Mouse (Mus musculus): ENCODE measurements at regions not wholly inside any gene's neighbourhood (a gene's known extent, or its start where the extent isn't known, plus 50 kb on each side); places are given as distances from the start of the nearest gene placed in this dataset.

DNA sequence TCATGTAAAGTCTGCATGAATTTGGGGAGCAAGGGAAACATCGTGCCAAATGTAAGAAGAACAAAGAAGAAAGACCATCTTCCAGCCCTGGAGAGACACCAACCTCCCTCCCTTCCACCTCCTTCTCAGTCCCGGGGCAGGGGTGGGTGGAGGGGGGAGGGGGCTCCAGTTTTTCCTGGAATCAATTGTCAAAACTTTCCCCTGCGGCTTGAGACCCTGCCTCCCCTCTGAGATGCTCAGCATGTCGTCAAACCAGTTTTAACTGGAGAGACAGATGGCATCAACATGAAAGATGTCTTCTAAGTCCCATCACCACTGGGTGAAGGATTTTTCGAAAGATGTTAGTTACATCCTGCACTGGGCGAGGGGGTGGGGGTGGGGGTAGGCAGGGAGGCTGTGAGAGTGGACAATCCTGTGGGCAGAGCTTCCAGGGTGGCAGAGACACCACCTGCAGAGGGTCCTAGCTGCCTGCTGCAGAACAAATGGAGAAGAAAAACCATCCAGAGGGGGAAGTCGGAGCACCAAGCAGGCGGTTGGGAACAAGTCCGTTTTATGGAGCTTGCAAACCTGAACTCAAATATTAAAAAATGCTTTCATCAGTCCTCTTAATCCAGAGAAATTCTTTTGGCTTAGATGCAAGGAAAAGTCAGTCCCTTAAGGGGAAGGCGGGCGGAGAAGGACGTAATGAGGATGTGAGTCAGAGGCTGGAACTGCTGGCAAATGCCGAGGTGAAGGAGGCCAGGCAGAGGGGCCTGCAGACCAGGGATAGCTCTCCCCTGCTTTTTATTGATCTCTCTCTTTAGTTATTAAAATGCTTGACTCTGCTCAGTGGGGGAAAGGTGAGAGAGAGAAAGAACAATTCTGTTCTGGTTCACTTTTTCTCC is 157.6 kb downstream of the Gas1 start:
- in situ Hi-C loops (cut with MboI; ENCODE audit: low pct_unique_long_range_greater_than_20kb in 1 of 2, low sequenced_read_pairs in 2 of 2, unreplicated experiment in 1 of 2), result no loop called here

DNA sequence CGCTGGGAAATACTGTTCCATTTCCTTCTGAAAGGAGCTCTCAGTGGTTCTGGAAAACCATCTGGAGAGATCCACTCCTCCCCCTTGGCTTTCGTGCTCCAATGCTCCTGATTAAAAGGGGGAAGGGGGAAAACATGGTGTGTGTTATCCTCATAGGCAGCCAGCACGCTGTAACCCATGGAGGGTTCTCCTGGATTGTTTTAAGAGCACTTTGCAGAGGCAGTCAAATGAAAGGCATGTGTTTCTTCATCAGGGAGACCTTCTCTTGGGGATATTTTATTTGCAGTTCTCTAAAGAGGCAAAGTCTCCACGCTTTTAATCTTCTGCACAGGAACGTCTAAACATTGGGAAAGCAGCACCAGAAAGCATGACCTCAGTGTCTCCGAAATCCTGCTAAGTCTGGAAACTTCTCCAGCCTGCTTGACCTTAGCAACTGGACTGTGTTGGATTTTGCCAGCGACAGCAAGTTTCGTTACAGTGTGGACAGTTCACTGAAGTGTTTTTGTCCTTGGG is 161.3 kb downstream of the Gas1 start:
- in situ Hi-C loops (cut with MboI; ENCODE audit: low pct_unique_long_range_greater_than_20kb in 1 of 2, low sequenced_read_pairs in 2 of 2, unreplicated experiment in 1 of 2), result no loop called here

DNA sequence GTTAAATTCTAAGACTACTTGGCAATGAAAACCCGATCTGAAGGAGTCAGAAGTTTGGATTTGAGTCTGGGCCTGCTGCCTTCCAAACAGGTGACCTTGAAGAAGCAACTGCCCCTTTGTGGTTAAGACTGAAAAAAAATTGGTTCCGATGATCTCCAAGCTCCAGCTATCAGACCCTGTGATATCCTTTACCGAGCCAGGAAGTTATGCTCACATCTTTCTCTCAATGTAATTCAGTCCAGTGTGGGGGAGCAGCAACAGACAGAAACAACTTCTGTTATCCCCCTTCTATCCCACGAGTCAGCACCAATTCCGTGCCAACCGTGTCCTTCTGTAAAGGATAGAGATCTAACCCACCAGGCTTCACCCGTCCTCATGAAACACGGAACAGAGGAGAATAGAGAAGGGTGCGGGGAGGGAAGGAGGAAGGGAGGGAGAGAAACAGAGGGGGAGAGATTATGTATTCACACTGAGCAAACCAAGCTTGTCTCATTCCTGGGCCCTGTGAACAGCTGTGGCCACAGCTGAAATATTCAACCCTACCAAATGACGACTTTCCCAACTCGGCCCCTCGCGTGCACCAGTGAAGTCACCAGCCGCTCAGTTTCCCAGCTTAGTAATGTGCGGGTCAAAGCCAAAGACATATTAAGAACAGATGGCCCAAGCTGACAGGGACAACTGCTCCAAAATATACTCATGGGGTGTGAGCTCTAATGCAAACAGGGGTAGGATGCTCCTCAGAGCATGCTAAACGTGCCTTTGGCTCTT is 164.9 kb downstream of the Gas1 start:
- in situ Hi-C loops (cut with MboI; ENCODE audit: low pct_unique_long_range_greater_than_20kb in 1 of 2, low sequenced_read_pairs in 2 of 2, unreplicated experiment in 1 of 2), result no loop called here

DNA sequence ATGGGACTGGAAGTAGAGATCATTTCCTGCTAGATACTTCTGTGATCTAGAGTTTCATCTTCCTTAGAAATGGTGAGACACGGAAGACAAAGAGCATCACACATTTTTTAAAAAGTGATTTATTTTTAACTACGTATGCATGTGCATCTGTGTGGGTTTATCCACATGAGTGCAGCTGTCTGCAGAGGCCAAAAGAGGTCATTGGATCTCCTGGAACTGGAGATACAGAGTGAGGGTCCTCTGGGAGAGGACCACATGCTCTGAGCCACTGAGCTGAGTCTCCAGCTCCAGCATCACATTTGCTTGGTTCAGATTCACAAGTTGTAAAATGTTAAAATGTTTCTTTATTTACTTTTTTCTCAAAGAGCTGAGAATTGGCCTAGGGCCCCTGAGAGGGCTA is 166.1 kb downstream of the Gas1 start:
- in situ Hi-C loops (cut with MboI; ENCODE audit: low pct_unique_long_range_greater_than_20kb in 1 of 2, low sequenced_read_pairs in 2 of 2, unreplicated experiment in 1 of 2), result no loop called here

DNA sequence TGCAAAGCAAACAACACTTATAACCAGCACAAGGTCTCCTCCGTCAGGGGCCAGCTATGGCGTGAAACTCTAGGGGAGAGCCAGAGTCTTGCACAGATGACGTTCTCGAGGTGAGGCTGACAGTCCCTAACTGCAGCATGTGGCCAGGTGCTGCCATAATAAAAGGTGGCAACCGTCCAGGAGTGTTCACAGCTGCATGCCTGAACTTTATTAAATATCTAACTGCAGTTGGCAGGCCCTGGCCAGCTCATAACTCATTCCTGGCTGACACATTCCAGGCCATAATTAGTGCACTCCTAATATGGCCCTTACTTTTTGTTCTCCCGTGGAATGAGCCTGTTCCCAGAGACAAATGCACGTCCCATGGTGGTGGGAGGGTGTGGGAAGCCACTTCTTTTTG is 169.6 kb downstream of the Gas1 start:
- in situ Hi-C loops (cut with MboI; ENCODE audit: low pct_unique_long_range_greater_than_20kb in 1 of 2, low sequenced_read_pairs in 2 of 2, unreplicated experiment in 1 of 2), result no loop called here

DNA sequence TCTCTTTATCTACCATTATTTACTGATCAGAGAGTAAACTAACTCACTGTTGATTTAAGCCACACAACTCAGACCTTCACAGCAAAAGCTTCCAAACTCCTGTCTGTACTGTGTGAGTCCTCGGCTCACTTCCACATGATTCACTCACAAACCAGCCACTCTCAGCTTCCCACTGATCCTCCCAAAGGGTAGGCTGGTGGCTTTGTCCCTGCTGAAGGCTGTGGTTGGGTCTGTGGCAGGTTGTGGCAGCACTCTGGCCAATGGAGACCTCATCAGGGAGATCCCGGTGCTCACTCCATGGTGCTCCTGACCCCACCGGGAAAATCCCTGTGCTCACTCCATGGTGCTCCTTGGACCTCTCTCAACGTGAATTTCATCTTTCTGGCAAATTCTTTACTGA is 170.1 kb downstream of the Gas1 start:
- in situ Hi-C loops (cut with MboI; ENCODE audit: low pct_unique_long_range_greater_than_20kb in 1 of 2, low sequenced_read_pairs in 2 of 2, unreplicated experiment in 1 of 2), result no loop called here

DNA sequence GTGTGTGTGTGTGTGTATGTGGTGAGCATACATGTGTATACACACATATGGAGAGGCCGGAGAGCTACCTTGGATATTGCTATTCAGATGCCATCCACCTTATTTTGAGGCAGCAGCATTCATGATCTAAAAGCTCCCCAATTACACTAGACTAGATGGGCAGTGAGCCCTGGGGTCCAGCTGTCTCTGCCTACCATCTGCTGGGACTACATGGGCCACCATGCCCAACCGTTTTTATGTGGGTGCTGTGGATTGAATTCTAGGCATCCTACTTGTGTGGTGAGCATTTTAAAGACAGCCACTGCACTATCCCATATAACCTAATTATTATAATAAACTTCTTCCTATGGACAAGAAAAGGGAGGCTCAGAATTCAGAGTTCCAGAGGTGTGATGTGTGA is 172.6 kb downstream of the Gas1 start:
- in situ Hi-C loops (cut with MboI; ENCODE audit: low pct_unique_long_range_greater_than_20kb in 1 of 2, low sequenced_read_pairs in 2 of 2, unreplicated experiment in 1 of 2), result no loop called here

DNA sequence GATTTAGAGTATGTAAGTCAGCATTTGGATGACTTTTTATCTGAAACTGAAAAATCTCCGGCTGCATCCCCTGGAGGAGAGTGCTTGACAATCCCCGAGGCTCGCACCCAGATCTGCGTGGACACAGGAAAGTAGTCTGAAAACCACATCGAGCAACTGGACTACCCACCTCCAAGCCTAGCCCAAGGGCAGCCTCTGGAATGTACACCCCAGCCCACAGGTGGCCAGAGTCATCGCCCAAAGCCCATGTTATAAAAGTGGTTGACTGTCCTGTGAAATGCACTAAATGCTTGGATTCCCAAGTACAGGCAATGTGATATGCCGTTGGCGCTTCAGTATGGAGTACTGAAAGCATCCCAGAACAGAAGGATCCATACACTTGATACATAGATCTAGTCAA is 175.1 kb downstream of the Gas1 start:
- in situ Hi-C loops (cut with MboI; ENCODE audit: low pct_unique_long_range_greater_than_20kb in 1 of 2, low sequenced_read_pairs in 2 of 2, unreplicated experiment in 1 of 2), result no loop called here

DNA sequence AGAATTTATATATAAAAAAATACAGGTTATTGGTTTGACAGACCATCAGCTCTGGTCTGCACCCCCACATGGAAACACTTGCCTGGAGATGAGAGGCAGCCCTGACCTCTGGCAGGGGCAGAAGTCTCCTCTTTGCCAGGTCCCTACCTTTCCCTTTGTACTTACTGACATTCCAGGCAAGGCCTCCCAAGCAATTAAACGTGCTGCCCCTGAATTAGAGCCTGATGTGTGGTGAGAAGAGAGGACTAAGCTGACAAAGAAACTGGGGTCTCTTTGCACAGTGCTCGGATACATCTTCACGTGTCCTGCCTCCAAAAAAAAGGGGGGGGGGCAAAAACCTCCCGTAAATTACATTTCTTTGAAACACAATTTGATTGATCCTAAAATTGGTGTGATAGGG is 175.5 kb downstream of the Gas1 start:
- in situ Hi-C loops (cut with MboI; ENCODE audit: low pct_unique_long_range_greater_than_20kb in 1 of 2, low sequenced_read_pairs in 2 of 2, unreplicated experiment in 1 of 2), result no loop called here

DNA sequence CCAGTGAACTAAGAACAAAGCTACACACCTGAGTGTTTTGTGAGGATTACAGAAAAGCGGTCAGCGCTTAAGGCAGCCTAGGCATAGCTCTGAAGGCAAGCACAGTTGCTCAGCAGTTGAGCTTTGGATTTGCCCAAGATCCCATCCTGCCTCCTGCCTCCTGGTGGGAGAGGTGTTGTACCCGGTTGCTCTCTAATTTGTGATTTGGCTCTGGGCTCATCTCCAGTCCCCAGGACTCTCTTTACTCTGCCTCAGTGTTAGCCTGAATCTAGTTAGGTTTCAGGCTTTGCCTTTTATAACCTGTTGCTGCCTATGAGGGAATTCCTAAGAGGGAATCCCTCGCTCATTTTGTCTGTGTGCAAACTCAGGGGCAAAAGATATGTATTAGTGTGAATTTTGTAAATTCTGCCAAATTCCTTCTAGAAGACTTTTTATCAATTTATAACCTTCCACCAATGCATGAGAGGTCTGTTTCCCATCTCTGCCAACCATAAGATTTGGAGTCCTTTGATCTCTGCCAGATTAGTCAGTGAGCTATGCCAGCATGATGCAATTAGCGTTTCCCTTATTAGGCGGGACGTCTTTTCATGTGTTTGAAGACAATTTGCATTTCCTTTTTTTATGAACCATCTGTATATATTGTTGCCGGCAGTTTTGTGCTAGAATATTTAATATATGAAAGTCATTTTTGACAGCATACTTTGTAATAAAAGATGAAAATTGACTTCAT is 176.4 kb downstream of the Gas1 start:
- in situ Hi-C loops (cut with MboI; ENCODE audit: low pct_unique_long_range_greater_than_20kb in 1 of 2, low sequenced_read_pairs in 2 of 2, unreplicated experiment in 1 of 2), result no loop called here

DNA sequence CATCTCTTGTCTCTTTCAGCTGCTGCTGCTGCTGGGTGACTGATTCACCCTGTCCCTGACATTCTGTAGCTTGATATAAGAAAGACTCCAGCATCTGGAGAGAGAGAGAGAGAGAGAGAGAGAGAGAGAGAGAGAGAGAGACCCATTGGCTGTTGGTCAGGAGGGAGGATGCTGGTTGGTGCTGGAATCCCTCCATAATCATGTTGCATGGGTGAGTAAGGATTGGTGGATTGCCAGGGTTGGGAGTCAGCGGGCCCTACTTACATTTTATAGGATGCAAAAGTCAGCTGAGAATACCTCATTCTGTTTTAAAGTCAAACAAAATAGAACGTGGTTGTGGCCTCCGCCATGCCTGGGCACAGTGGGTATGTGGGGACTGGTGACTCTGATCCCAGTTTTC is 174.5 kb upstream of the Tut7 start:
- in situ Hi-C loops (cut with MboI; ENCODE audit: low pct_unique_long_range_greater_than_20kb in 1 of 2, low sequenced_read_pairs in 2 of 2, unreplicated experiment in 1 of 2), result no loop called here

DNA sequence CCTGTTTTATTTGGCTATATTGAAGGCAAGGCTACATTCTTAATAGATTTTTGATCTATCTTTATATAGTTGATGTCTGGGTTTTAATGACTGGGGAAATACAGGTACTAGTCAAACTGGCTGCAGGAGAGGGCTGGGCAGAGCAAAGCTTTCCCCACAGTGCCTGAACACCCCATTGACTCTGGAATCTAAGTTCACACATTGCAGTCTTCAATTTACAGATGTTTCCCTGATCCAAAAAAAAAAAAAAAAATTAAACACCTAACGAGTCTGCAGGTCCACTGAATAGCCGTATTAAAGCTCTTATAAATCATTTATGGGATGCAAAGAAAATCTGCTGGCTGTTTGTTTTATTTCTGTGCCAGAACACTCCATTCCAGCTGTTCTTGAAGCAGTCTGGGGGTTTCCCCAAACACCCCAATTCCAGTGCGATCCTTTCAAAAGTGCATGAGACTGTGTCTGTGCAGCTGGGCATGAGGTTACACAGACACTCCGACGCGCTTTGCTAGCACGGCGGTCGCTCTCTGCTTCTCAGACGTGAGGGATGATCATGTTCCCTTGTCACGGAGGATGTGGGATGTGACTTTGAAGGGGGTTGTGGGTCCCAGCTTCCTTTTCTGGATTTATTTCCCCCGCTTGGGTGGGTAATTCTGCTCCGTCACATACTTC is 173.3 kb upstream of the Tut7 start:
- in situ Hi-C loops (cut with MboI; ENCODE audit: low pct_unique_long_range_greater_than_20kb in 1 of 2, low sequenced_read_pairs in 2 of 2, unreplicated experiment in 1 of 2), result no loop called here

DNA sequence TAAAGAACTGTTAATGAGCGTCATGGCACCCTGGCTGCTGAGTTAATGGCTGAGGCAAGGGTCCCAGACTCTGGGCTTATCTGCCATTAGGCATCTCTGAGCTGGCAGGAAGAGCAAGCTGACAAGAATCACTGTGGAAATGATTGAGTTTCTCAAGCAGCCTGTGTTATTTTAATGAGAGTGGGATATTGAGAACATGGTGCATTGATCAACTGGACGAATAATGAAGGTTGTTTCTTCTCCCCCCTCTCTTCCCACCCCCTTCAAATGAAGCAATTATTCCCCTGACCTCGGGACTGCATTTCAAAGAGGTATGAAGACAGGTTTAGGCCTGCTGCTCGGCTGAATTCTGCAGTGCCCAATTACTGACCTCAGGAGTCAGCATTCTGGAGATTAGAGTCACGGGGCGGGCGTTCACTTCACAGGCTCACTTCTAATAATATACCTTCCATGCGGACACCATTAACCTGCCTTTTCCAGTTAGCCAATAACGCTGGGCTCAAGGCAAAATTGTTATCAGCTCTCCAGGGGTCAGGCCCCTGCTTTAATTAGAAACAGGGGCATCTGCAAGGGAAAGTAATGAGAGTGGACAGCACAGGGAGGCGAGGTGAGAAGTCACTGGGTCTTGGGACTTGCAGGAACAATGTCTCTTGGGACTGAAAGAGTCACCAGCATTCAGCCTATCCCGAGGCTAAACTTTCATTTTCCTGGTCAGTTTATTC is 170.0 kb upstream of the Tut7 start:
- in situ Hi-C loops (cut with MboI; ENCODE audit: low pct_unique_long_range_greater_than_20kb in 1 of 2, low sequenced_read_pairs in 2 of 2, unreplicated experiment in 1 of 2), result no loop called here

DNA sequence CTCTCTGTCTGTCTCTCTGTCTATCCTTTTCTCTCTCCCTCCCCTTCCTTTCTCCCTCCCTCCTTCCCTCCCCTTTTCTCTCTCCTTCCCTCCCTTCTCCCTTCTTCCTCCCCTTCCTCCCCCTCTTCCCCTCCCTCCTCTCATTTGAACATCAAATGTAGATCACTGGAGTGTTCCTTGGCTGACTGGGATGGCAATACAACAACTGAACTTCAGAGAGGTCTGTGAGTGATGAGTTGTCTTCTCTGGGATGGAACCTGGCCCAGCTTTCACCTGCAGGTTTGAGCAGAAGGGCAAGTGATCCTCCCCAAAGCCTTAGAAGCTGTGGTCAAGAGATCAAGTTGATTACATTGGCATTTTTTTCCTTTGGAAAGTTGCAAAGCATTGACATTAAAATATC is 169.4 kb upstream of the Tut7 start:
- in situ Hi-C loops (cut with MboI; ENCODE audit: low pct_unique_long_range_greater_than_20kb in 1 of 2, low sequenced_read_pairs in 2 of 2, unreplicated experiment in 1 of 2), result no loop called here

DNA sequence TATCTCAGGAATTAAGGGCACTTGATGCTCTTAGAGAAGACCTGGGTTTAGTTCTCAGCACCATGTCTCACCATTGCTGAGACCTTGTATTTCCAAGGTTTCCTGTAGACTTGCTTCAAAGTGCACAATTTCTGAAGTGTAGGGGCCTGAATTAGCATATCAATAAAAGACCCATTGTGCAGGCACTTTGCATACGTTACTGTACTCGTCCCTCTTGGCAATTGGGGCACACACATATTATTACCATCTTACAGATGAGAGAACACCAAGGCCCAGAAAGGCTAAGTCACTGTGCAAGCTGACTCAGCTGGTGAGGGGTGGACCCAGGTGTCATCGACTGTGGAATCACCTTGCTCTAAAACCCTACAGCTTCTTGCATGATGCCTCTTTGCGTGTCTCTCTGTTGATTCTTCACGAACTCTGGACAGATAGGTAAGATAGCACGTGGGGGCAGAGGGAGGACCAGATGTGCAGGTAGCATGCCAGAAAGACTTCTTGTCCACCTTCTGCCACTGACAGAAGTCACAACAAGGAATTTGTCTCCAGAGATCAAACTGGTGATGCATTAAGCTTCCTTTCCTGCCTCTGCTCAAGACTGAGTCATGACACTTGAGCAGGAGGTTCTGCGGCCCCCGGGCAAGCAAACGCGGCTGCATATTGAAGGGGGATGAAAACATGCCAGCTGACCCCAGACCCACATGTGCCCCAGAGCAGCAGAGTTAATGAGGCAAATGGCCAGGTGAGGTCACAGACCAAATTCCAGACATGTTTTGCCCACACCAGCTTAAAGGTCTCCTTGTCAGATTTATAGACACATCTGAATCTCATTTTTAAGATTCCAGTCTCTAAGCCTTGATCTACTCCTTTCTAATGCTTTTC is 167.7 kb upstream of the Tut7 start:
- in situ Hi-C loops (cut with MboI; ENCODE audit: low pct_unique_long_range_greater_than_20kb in 1 of 2, low sequenced_read_pairs in 2 of 2, unreplicated experiment in 1 of 2), result no loop called here

DNA sequence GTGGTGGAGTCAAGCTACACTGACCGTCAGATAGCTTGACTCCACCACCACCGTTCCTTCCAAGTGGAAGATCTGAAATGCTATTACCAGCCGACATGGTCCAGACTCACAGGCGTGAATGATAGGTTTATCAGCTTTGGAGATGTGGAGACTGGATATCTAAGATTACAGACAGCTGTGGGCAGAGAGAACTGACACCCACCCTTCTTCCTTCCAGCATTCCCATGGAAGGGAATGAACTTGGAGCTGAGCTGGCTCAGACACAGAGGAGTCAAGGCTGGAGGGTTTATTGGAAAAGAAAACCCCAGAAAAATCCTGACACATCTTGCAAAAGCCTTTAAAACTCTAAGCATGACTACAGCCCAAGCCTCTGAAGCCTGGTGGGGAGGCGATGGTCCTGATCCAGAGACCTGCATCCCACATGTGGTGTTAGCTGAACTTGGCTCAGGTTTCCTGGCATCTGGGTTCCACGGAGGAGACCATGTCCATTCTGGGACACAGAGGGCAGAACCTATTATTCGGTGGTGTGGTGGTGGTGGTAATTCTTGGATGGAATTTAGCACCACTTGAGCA is 165.5 kb upstream of the Tut7 start:
- in situ Hi-C loops (cut with MboI; ENCODE audit: low pct_unique_long_range_greater_than_20kb in 1 of 2, low sequenced_read_pairs in 2 of 2, unreplicated experiment in 1 of 2), result no loop called here

DNA sequence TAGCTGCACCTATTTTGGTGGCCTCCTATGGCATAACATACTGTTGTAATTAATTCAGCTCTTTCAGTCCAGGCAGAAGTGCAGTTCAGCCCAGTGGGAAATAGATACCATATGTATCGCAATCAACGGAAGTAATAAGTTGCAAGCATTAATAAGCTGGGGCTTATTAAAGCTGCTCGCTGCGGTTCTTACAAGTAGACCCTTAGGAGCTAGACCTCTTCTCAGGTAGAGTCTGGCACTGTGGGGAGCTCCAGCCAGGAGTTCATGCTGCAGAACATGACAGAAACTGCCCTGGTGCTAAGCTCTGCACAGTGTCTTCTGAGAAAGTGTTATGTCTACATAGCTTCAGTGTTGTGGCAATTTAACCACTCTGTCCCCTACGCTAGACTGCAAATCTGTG is 153.5 kb upstream of the Tut7 start:
- in situ Hi-C loops (cut with MboI; ENCODE audit: low pct_unique_long_range_greater_than_20kb in 1 of 2, low sequenced_read_pairs in 2 of 2, unreplicated experiment in 1 of 2), result no loop called here

Data from mouse embryonic stem cell (cell line).